Mouse (Mus musculus) small intestine, adult 2 months (tissue): Measurements from ENCODE around the gene B3galnt1. TPM values are rescaled to one million over a fixed set of nuclear protein-coding genes. Genes with fewer than 3 reads are reported as not detected.

Experiments
- H3K27ac ChIP-seq: fragments of 200-500 bp; 2 replicates; pipeline ENCODE4 v1.5.1; 2012; ENCODE audit warnings: low read depth, low read length, control low read depth, inconsistent platforms; ENCODE audit not compliant: insufficient read depth
- H3K27me3 ChIP-seq: fragments of 200-500 bp; 2 replicates; pipeline ENCODE4 v1.6.1; 2012; ENCODE audit warnings: mild to moderate bottlenecking, moderate library complexity, low read length, inconsistent platforms; ENCODE audit not compliant: control insufficient read depth, insufficient read depth
- H3K36me3 ChIP-seq: fragments of 200-500 bp; 2 replicates; pipeline ENCODE4 v1.6.1; 2012; ENCODE audit warnings: mild to moderate bottlenecking, low read length, control low read depth, inconsistent platforms; ENCODE audit not compliant: control insufficient read depth, insufficient read depth
- H3K4me1 ChIP-seq: fragments of 200-500 bp; 2 replicates; pipeline ENCODE4 v1.6.1; 2012; ENCODE audit warnings: low read length, inconsistent platforms, mixed read lengths; ENCODE audit not compliant: control insufficient read depth, insufficient read depth, insufficient read length
- H3K4me3 ChIP-seq: fragments of 200-500 bp; 2 replicates; pipeline ENCODE4 v1.5.1; 2012; ENCODE audit warnings: low read depth, mild to moderate bottlenecking, control low read depth, inconsistent platforms, low read length, moderate library complexity
- CTCF ChIP-seq: fragments of 200-500 bp; IDR thresholded peaks from 2 replicates; pipeline ENCODE4 v1.5.1; 2012; ENCODE audit warnings: low read depth, mild to moderate bottlenecking, control low read depth, inconsistent platforms, low read length, moderate library complexity, mixed read lengths; ENCODE audit not compliant: insufficient replicate concordance, insufficient read length; ENCODE audit errors: extremely low read depth
- POLR2A ChIP-seq: fragments of 200-500 bp; IDR thresholded peaks from 2 replicates; pipeline ENCODE4 v1.6.1; 2012; ENCODE audit warnings: low read depth, mild to moderate bottlenecking, control low read depth, inconsistent platforms, low read length, moderate library complexity
- WGBS: fragments of 180-500 bp; shearing (Covaris S2); methylation state at CpG from one replicate; pipeline ENCODE4 v1.1.7; 2018; 5-methylcytosine and 5-hydroxymethylcytosine counted together
- polyA plus RNA-seq: library from polyadenylated mRNA; depleted of rRNA; stranded (reverse); fragments of >200 nt; gene quantifications from 2 replicates; pipeline ENCODE4 v1.2.3, GENCODE M21; 2012; rRNA removed

Gene B3galnt1
- polyA plus RNA-seq, 1 experiment = 2.6 TPM

DNA sequence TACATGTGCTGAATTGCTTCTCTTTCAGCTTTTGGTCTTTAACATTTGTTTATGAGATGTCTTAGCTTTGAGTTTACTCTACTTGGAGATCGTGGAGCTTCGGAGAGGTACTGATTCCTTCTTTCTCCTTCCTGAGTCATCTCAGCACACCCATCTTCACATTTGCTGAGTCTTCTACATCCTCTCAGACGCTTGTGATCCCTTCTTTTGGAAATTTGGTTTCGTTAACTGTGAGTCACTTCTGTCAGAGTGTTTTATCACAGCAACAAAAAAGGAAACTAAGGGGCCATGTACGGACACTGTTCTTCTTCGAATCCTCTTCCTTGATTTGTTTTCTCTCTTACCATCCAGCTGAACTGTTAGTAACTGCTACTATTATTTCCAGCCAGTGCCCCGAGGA, 69.2 kb downstream of the B3galnt1 start:
- Histone ChIP-seq H3K27me3 (no peaks in the 10 kb centered on the region), H3K36me3 (no peaks in the 10 kb centered on the region), H3K4me1 (no peaks in the 10 kb centered on the region), H3K4me3 (no peak overlapping the region), H3K27ac (no peak overlapping the region)
- TF ChIP-seq CTCF (no peak), POLR2A (no peak)
- 73% methylated on average over 7 of the region's 7 CpGs for WGBS

DNA sequence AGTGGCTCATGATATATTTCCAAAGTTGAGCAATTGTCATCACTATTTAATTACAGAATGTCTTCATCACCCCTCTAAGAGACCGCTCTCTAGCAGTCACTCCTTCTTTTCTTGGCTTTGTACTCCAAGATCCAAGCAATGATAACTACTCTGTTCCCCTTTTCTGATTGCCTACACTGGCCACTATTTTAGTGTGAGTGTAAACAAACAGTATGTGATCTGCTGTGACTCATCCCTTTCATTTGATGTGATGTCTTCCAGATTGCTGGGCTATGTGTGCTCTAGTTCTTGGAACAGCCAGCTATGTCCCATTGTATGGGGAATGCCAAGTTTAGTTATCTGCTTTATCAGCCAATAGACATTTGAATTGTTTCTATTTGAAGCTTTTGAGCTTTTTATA, 71.4 kb downstream of the B3galnt1 start:
- H3K27me3 ChIP-seq = no peaks in the 10 kb centered on the region
- TF ChIP-seq CTCF = no peak
- no peak for TF ChIP-seq POLR2A
- no peaks in the 10 kb centered on the region for H3K4me1 ChIP-seq
- H3K36me3 ChIP-seq = no peaks in the 10 kb centered on the region
- WGBS = 80% methylated on average over 1 of the region's 1 CpGs
- H3K27ac ChIP-seq = no peak overlapping the region
- no peak overlapping the region for H3K4me3 ChIP-seq

DNA sequence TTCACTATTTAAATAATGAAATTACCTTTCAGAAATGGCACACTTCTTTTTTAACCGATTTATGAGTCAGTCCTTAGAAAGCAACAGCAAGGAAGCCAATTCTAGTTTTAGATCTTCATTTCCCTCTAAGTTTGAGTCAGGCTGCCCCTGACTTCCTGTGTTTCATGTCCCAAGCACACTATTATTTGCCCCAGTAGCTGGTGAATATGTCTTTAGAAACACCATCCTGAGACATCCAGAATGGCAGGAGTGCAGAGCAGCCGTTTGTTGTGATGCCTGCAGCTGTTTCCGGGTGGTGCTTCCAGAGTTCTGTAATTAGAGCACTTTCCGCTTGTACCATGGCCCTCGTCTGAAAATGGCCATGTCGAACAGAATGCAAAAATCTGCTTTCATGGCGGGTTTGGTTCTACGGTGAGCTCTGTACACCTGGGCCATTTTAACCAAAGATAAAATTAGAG, 73.7 kb downstream of the B3galnt1 start:
- Histone ChIP-seq H3K4me1 (no peaks in the 10 kb centered on the region), H3K36me3 (no peaks in the 10 kb centered on the region), H3K27ac (no peak overlapping the region), H3K27me3 (no peaks in the 10 kb centered on the region), H3K4me3 (no peak overlapping the region)
- TF ChIP-seq CTCF (no peak), POLR2A (no peak)
- 62% methylated on average over 8 of the region's 8 CpGs for WGBS

DNA sequence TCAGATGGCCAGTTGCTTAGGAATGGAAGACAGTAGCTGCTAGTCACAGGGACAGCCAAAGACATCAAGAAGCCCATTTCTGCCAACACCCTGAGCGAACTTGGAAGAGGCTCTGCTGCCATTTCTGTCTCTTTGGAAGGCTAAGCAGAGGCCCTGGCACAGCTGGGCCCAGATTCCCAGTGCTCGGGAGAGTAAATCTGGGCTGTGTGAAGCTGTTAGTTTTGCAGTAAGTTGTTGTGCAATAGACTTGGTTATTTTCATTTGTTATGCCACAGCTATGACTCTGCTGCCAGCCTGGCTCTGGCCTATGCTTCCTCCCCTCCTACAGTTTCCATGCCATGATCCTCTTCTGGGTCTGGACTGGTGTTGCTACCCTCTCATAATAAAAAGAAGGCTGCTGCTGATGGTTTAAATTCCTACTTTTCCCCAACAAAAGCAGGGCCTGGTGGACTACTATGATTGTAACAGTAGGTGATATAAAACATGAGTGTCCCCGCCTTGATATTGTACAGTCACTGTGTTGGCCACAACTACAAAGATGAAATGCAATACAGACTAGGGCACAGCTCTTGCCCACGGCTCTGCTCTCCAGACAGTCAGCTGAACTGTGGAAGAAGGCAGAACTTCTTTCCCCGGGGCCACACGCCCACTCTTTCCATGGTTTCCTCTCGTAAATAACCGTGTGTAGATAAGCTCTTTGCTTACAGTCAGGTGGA, 74.2 kb downstream of the B3galnt1 start:
- no peaks in the 10 kb centered on the region for H3K27me3 ChIP-seq
- no peak for TF ChIP-seq POLR2A
- TF ChIP-seq CTCF = no peak
- 45% methylated on average over 8 of the region's 8 CpGs for WGBS
- no peak overlapping the region for H3K27ac ChIP-seq
- H3K36me3 ChIP-seq = no peaks in the 10 kb centered on the region
- H3K4me3 ChIP-seq = no peak overlapping the region
- H3K4me1 ChIP-seq = no peaks in the 10 kb centered on the region

Other genes with a start within 250 kb of the B3galnt1 start
- 15.1 and 17.7 TPM in 2 replicates for gene Nmd3, start 123.0 kb upstream of the B3galnt1 start, polyA plus RNA-seq